In genomic region chr9:50580370-50580769, GRCm38 (mm10) we compare ENCODE assay signal across 23 mouse cellular contexts. TPM values are rescaled to one million over a fixed set of nuclear protein-coding genes. Genes with fewer than 3 reads are reported as not detected.
DNase-seq lines count a peak whose midpoint lies in the region; ATAC-seq and TF ChIP-seq lines count a peak whose summit lies in the region.
"Had no signal": no experiment of that assay in that cellular context is flagged by ENCODE, and none has a peak within 500 bp of the region (broad histone marks: within the 10 kb centered on the region; RNA-seq: fewer than 3 reads in every experiment).

No protein-coding gene starts in this region.

- ATAC-seq in Patski = peak; percentile 80
- no peak for ATAC-seq in limb, embryonic 11.5 days (ENCODE audit: insufficient number of reproducible peaks, low FRiP score, low TSS enrichment, low read depth)
- ATAC-seq in hindbrain, embryonic 16.5 days = no peak
- ATAC-seq: forebrain, embryonic 13.5 days; forebrain, embryonic 15.5 days; forebrain, postnatal 0 days had no signal

- no peak overlapping the region for H3K4me2 ChIP-seq in limb, embryonic 11.5 days (ENCODE audit: low read depth, severe bottlenecking)
- H3K4me2 ChIP-seq in hindbrain, embryonic 16.5 days (ENCODE audit: low read length) = no peak overlapping the region
- H3K4me2 ChIP-seq: embryonic facial prominence, embryonic 12.5 days; forebrain, embryonic 13.5 days; forebrain, embryonic 15.5 days had no signal

- no peaks in the 10 kb centered on the region for H3K4me1 ChIP-seq in limb, embryonic 11.5 days (ENCODE audit: control insufficient read depth, insufficient read depth, low read length)
- H3K4me1 ChIP-seq in hindbrain, embryonic 16.5 days (ENCODE audit: control insufficient read depth, insufficient read depth, low read depth, low read length) = no peaks in the 10 kb centered on the region
- H3K4me1 ChIP-seq: embryonic facial prominence, embryonic 10.5 days; embryonic facial prominence, embryonic 12.5 days; forebrain, embryonic 13.5 days; forebrain, embryonic 15.5 days had no signal

- CTCF ChIA-PET in Patski (lab: Charles Lee) = interaction anchor here (1.0 kb wide), 1 partner anchor 12 kb away, joined by 4 read pairs; no protein-coding TSS in a partner anchor

- no peak for TF ChIP-seq CTCF in Patski (IDR thresholded peaks at IDR 0.05)

- in situ Hi-C loops in Patski (cut with MboI; ENCODE audit: low pct_unique_long_range_greater_than_20kb) = no loop called here

- 34% methylated on average over 4 of the region's 4 CpGs for WGBS in limb, embryonic 11.5 days
- 37% methylated on average over 4 of the region's 4 CpGs for WGBS in hindbrain, embryonic 16.5 days

- no peak overlapping the region for H3K9ac ChIP-seq in limb, embryonic 11.5 days (ENCODE audit: low read length)
- H3K9ac ChIP-seq in hindbrain, embryonic 16.5 days (ENCODE audit: low read depth, low read length) = no peak overlapping the region
- H3K9ac ChIP-seq: embryonic facial prominence, embryonic 12.5 days; forebrain, embryonic 13.5 days; forebrain, embryonic 15.5 days; forebrain, postnatal 0 days had no signal

- no peaks in the 10 kb centered on the region for H3K36me3 ChIP-seq in limb, embryonic 11.5 days (ENCODE audit: control insufficient read depth, insufficient read depth, low read length)
- no peaks in the 10 kb centered on the region for H3K36me3 ChIP-seq in hindbrain, embryonic 16.5 days (ENCODE audit: control insufficient read depth, insufficient read depth, low read length)
- H3K36me3 ChIP-seq: embryonic facial prominence, embryonic 10.5 days; embryonic facial prominence, embryonic 12.5 days; forebrain, embryonic 15.5 days had no signal

- POLR2A ChIA-PET in Patski (lab: Charles Lee) = interaction anchor here (0.6 kb wide), 1 partner anchor 18 kb away, joined by 3 read pairs; no protein-coding TSS in a partner anchor

- H3K27ac ChIP-seq in limb, embryonic 11.5 days (replicated peaks; ENCODE audit: low read depth, low read length) = no peak overlapping the region
- no peak overlapping the region for H3K27ac ChIP-seq in hindbrain, embryonic 16.5 days (ENCODE audit: low read depth, low read length)
- H3K27ac ChIP-seq: embryonic facial prominence, embryonic 10.5 days; embryonic facial prominence, embryonic 12.5 days; forebrain, embryonic 13.5 days; forebrain, embryonic 15.5 days had no signal

- DNase-seq in NIH3T3 (ENCODE audit: low read depth) (peak; percentile 85), Patski (ENCODE audit: low read depth, low spot score) (peak; percentile 57)
- peak; percentile 14 for DNase-seq in limb, embryonic 11.5 days (ENCODE audit: low spot score)
- DNase-seq in adrenal gland, postnatal 36 days = no peak
- DNase-seq: adrenal gland, adult 2 months; adrenal gland, postnatal 10 days; adrenal gland, postnatal 25 days; cerebellum, adult 11-12 months; cerebellum, adult 2 months; cerebellum, adult 9-10 months; cerebellum, postnatal 10 days; cerebellum, postnatal 25 days; forebrain, postnatal 0 days had no signal

- H3K4me3 ChIP-seq in limb, embryonic 11.5 days (ENCODE audit: low read depth, low read length) = no peak overlapping the region
- H3K4me3 ChIP-seq in hindbrain, embryonic 16.5 days (ENCODE audit: low read length) = no peak overlapping the region
- H3K4me3 ChIP-seq: embryonic facial prominence, embryonic 10.5 days; embryonic facial prominence, embryonic 12.5 days; forebrain, embryonic 13.5 days; forebrain, embryonic 15.5 days had no signal

- H3K9me3 ChIP-seq in limb, embryonic 11.5 days (ENCODE audit: control insufficient read depth, low read length) = no peaks in the 10 kb centered on the region
- H3K9me3 ChIP-seq in hindbrain, embryonic 16.5 days (ENCODE audit: control insufficient read depth, low read length) = no peaks in the 10 kb centered on the region
- H3K9me3 ChIP-seq: embryonic facial prominence, embryonic 10.5 days; embryonic facial prominence, embryonic 12.5 days; forebrain, embryonic 13.5 days; forebrain, embryonic 15.5 days had no signal

- H3K27me3 ChIP-seq in Patski = no peaks in the 10 kb centered on the region
- H3K27me3 ChIP-seq in limb, embryonic 11.5 days (ENCODE audit: control insufficient read depth, insufficient read depth, low read length) = no peaks in the 10 kb centered on the region
- H3K27me3 ChIP-seq in hindbrain, embryonic 16.5 days (replicated peaks; ENCODE audit: control insufficient read depth, insufficient read depth, low read length) = no peaks in the 10 kb centered on the region
- H3K27me3 ChIP-seq: embryonic facial prominence, embryonic 12.5 days; forebrain, embryonic 13.5 days; forebrain, embryonic 15.5 days had no signal

RNA-seq across cellular contexts. Expression of gene Tex12, which starts 19.2 kb away (rescaled TPM):
- polyA plus RNA-seq in Patski (2021) = not detected
- polyA plus RNA-seq in limb, embryonic 11.5 days (2014; fragmentation: Nextera tagmentation; extraction: Ambion mirVana) = not detected in 2 replicates
- total RNA-seq in adrenal gland, postnatal 36 days (2021) = not detected
- 0.34 and 0.36 TPM in 2 replicates for polyA plus RNA-seq in hindbrain, embryonic 16.5 days (2015; fragmentation: Nextera tagmentation; extraction: Ambion mirVana)
- total RNA-seq: adrenal gland, adult 2 months; adrenal gland, postnatal 10 days; adrenal gland, postnatal 25 days; forebrain, postnatal 0 days; MEL had no signal
- polyA plus RNA-seq: adrenal gland, adult 2 months; C2C12; cerebellum, adult 2 months; cortical plate, adult 2 months; embryonic facial prominence, embryonic 10.5 days; embryonic facial prominence, embryonic 12.5 days; embryonic facial prominence, embryonic 14.5 days; forebrain, embryonic 11.5 days; forebrain, embryonic 13.5 days had no signal

RNA-seq across cellular contexts. Expression of gene Sdhd, which starts 23.2 kb away (rescaled TPM):
- polyA plus RNA-seq in Patski (2021) = 418 TPM
- polyA plus RNA-seq in limb, embryonic 11.5 days (2014; fragmentation: Nextera tagmentation; extraction: Ambion mirVana) = 293 and 303 TPM in 2 replicates
- 100 to 1,000 TPM; 261 to 290 TPM for total RNA-seq in adrenal gland, postnatal 36 days (2021)
- polyA plus RNA-seq in hindbrain, embryonic 16.5 days (2015; fragmentation: Nextera tagmentation; extraction: Ambion mirVana) = 283 and 319 TPM in 2 replicates

RNA-seq across cellular contexts. Expression of gene Timm8b, which starts 23.3 kb away (rescaled TPM):
- 247 TPM for polyA plus RNA-seq in Patski (2021)
- polyA plus RNA-seq in limb, embryonic 11.5 days (2014; fragmentation: Nextera tagmentation; extraction: Ambion mirVana) = 297 and 308 TPM in 2 replicates
- total RNA-seq in adrenal gland, postnatal 36 days (2021) = 100 to 1,000 TPM; 196 to 200 TPM
- 311 and 364 TPM in 2 replicates for polyA plus RNA-seq in hindbrain, embryonic 16.5 days (2015; fragmentation: Nextera tagmentation; extraction: Ambion mirVana)

RNA-seq across cellular contexts. Expression of gene Bco2, which starts 25.4 kb away (rescaled TPM):
- 0.22 TPM for polyA plus RNA-seq in Patski (2021)
- polyA plus RNA-seq in limb, embryonic 11.5 days (2014; fragmentation: Nextera tagmentation; extraction: Ambion mirVana) = 0.16 and 0.17 TPM in 2 replicates
- total RNA-seq in adrenal gland, postnatal 36 days (2021) = 1 to 10 TPM; 2.7 to 5.7 TPM
- polyA plus RNA-seq in hindbrain, embryonic 16.5 days (2015; fragmentation: Nextera tagmentation; extraction: Ambion mirVana) = 0.59 and 0.64 TPM in 2 replicates
- total RNA-seq: MEL had no signal

RNA-seq across cellular contexts. Expression of gene Il18, which starts 25.7 kb away (rescaled TPM):
- 3.6 TPM for polyA plus RNA-seq in Patski (2021)
- polyA plus RNA-seq in limb, embryonic 11.5 days (2014; fragmentation: Nextera tagmentation; extraction: Ambion mirVana) = 0.85 and 0.88 TPM in 2 replicates
- 1 to 10 TPM; 4.3 to 5.5 TPM for total RNA-seq in adrenal gland, postnatal 36 days (2021)
- polyA plus RNA-seq in hindbrain, embryonic 16.5 days (2015; fragmentation: Nextera tagmentation; extraction: Ambion mirVana) = 19.3 and 21.9 TPM in 2 replicates
- total RNA-seq: MEL had no signal

Comparison
In these comparisons a context has a peak if more than half of its experiments do, and no peak if none do; other contexts are left out.
1. DNase-seq: peak in NIH3T3 (single experiment), Patski (single experiment) and limb, embryonic 11.5 days (single experiment); none in adrenal gland, postnatal 36 days (0 of 2).